Mouse (Mus musculus): ENCODE results near the gene Gabra4.
"Not testable (repeated sequence)": the region's sequence is repeated elsewhere in the genome, so short reads cannot be mapped to it uniquely, and the experiment has no call there.

Gene Gabra4

GRCm38 (mm10) chr5:71525486-71525885, 132.6 kb downstream of the Gabra4 start:
- DNase-seq (ENCODE audit: low read depth, low spot score) = not testable (repeated sequence)
